Mouse (Mus musculus): Measurements from ENCODE around the gene Fxyd7.

DNA sequence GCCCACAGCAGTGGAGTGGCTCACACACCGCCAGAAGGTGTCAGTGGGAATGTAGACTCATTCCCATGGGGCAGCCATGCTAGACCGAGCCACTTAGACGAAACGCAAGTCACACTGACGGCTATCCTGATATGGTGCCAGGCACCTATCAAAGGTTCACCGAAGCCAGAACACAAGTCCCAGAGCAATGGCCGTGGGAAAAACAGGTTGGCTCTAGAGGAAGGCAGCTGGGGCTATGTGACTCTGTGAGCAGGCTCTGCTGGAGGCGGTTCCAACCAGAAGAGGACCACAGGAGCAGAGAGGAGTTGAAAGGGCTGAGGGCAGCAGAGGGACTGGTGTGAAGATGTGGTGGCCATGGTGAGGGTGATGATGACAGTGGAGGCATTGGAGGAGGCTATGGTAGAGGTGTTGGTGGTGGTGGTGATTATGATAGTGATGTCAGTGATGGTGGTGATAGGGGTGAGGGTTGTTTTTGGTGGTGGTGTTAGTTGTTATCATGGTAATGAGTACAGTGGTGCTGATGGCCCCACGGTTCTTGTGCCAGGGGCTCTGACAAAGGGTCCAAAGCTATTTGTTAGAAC lies 35.0 kb upstream of the Fxyd7 start:
- TF ChIP-seq POLR2A (IDR thresholded peaks at IDR 0.05; ENCODE audit: borderline replicate concordance, insufficient read depth, low read length) (no peak), CTCF (IDR thresholded peaks at IDR 0.05; ENCODE audit: borderline replicate concordance, insufficient read depth, low read depth, low read length) (no peak)

Data from cerebellum, adult 2 months (tissue).